Mouse (Mus musculus): ENCODE results near the gene Hoxa4. TPM values are rescaled to one million over a fixed set of nuclear protein-coding genes. Genes with fewer than 3 reads are reported as not detected.

The Hoxa4 gene
- total and polyA plus RNA-seq, 2 experiments from 2014 or later: 0.08 to 0.38 TPM

GRCm38 (mm10) chr6:52162611-52163365 is 28.8 kb downstream of the Hoxa4 start:
- H3K4me3 ChIP-seq (ENCODE audit: low read depth, low read length): peak overlapping the region; percentile 39
- H3K9me3 ChIP-seq (replicated peaks; ENCODE audit: control insufficient read depth, low read length): no peaks in the 10 kb centered on the region
- no peaks in the 10 kb centered on the region; the same call in 1 of the 2 replicates for H3K4me1 ChIP-seq (ENCODE audit: control insufficient read depth, insufficient read depth)
- no peaks in the 10 kb centered on the region for H3K36me3 ChIP-seq (replicated peaks; ENCODE audit: control insufficient read depth, insufficient read depth, low read length)
- DNase-seq (ENCODE audit: low spot score): no peak
- WGBS: 18% methylated on average over 14 of the region's 14 CpGs
- no peak for TF ChIP-seq CTCF (IDR thresholded peaks at IDR 0.05; ENCODE audit: low read depth)
- TF ChIP-seq EP300 (IDR thresholded peaks at IDR 0.05; ENCODE audit: low read depth): no peak
- H3K27ac ChIP-seq (ENCODE audit: low read depth): peak overlapping the region; percentile 62
- H3K27me3 ChIP-seq (ENCODE audit: control insufficient read depth, insufficient read depth, low read length): peaks cover 99% of the 10 kb centered on the region
- H3K4me2 ChIP-seq (ENCODE audit: low read depth, low read length): peak overlapping the region; percentile 51
- no peak overlapping the region for H3K9ac ChIP-seq (replicated peaks; ENCODE audit: low read depth, low read length)
- ATAC-seq (ENCODE audit: insufficient read depth, low read depth): no peak

- no peak for DNase-seq (ENCODE audit: low spot score)
- WGBS: 35% methylated on average over 1 of the region's 1 CpGs
- no peak overlapping the region for H3K27ac ChIP-seq (ENCODE audit: low read depth)
- TF ChIP-seq EP300 (IDR thresholded peaks at IDR 0.05; ENCODE audit: low read depth): no peak
- TF ChIP-seq CTCF (IDR thresholded peaks at IDR 0.05; ENCODE audit: low read depth): no peak
- peaks cover 99% of the 10 kb centered on the region for H3K27me3 ChIP-seq (ENCODE audit: control insufficient read depth, insufficient read depth, low read length)
- H3K4me2 ChIP-seq (ENCODE audit: low read depth, low read length): no peak overlapping the region
- no peak overlapping the region for H3K9ac ChIP-seq (replicated peaks; ENCODE audit: low read depth, low read length)
- H3K36me3 ChIP-seq (replicated peaks; ENCODE audit: control insufficient read depth, insufficient read depth, low read length): no peaks in the 10 kb centered on the region
- no peak overlapping the region for H3K4me3 ChIP-seq (ENCODE audit: low read depth, low read length)
- ATAC-seq (ENCODE audit: insufficient read depth, low read depth): no peak
- no peaks in the 10 kb centered on the region for H3K9me3 ChIP-seq (replicated peaks; ENCODE audit: control insufficient read depth, low read length)
- no peaks in the 10 kb centered on the region; the same call in 1 of the 2 replicates for H3K4me1 ChIP-seq (ENCODE audit: control insufficient read depth, insufficient read depth)
Observed at GRCm38 (mm10) chr6:52162093-52162380, 29.5 kb downstream of the Hoxa4 start.

GRCm38 (mm10) chr6:52161336-52162092 is 30.0 kb downstream of the Hoxa4 start:
- no peak overlapping the region for H3K4me3 ChIP-seq (ENCODE audit: low read depth, low read length)
- WGBS: 30% methylated on average over 8 of the region's 8 CpGs
- DNase-seq (ENCODE audit: low spot score): no peak
- peaks cover 99% of the 10 kb centered on the region for H3K27me3 ChIP-seq (ENCODE audit: control insufficient read depth, insufficient read depth, low read length)
- TF ChIP-seq CTCF (IDR thresholded peaks at IDR 0.05; ENCODE audit: low read depth): no peak
- no peak for TF ChIP-seq EP300 (IDR thresholded peaks at IDR 0.05; ENCODE audit: low read depth)
- H3K27ac ChIP-seq (ENCODE audit: low read depth): no peak overlapping the region
- H3K4me1 ChIP-seq (ENCODE audit: control insufficient read depth, insufficient read depth): no peaks in the 10 kb centered on the region; the same call in 1 of the 2 replicates
- H3K36me3 ChIP-seq (replicated peaks; ENCODE audit: control insufficient read depth, insufficient read depth, low read length): no peaks in the 10 kb centered on the region
- H3K9ac ChIP-seq (replicated peaks; ENCODE audit: low read depth, low read length): no peak overlapping the region
- no peaks in the 10 kb centered on the region for H3K9me3 ChIP-seq (replicated peaks; ENCODE audit: control insufficient read depth, low read length)
- no peak overlapping the region; the same call in 1 of the 2 replicates for H3K4me2 ChIP-seq (ENCODE audit: low read depth, low read length)
- no peak for ATAC-seq (ENCODE audit: insufficient read depth, low read depth)

- peaks cover 99% of the 10 kb centered on the region for H3K27me3 ChIP-seq (ENCODE audit: control insufficient read depth, insufficient read depth, low read length)
- DNase-seq (ENCODE audit: low spot score) (no peak), ATAC-seq (ENCODE audit: insufficient read depth, low read depth) (no peak)
- no peak overlapping the region for H3K9ac ChIP-seq (replicated peaks; ENCODE audit: low read depth, low read length)
- peak overlapping the region; percentile 14; the same call in 1 of the 2 replicates for H3K4me3 ChIP-seq (ENCODE audit: low read depth, low read length)
- no peaks in the 10 kb centered on the region; the same call in 1 of the 2 replicates for H3K4me1 ChIP-seq (ENCODE audit: control insufficient read depth, insufficient read depth)
- H3K36me3 ChIP-seq (replicated peaks; ENCODE audit: control insufficient read depth, insufficient read depth, low read length): no peaks in the 10 kb centered on the region
- 12% methylated on average over 30 of the region's 30 CpGs for WGBS
- H3K27ac ChIP-seq (ENCODE audit: low read depth): 0 out of 2 replicates have a peak overlapping the region, but pooled peaks have one; percentile 32
- TF ChIP-seq EP300 (IDR thresholded peaks at IDR 0.05; ENCODE audit: low read depth) (no peak), CTCF (IDR thresholded peaks at IDR 0.05; ENCODE audit: low read depth) (no peak)
- no peaks in the 10 kb centered on the region for H3K9me3 ChIP-seq (replicated peaks; ENCODE audit: control insufficient read depth, low read length)
- H3K4me2 ChIP-seq (ENCODE audit: low read depth, low read length): peak overlapping the region; percentile 91
Observed at GRCm38 (mm10) chr6:52160511-52161335, 30.8 kb downstream of the Hoxa4 start.

- H3K27me3 ChIP-seq (ENCODE audit: control insufficient read depth, insufficient read depth, low read length): peaks cover 100% of the 10 kb centered on the region
- no peak for DNase-seq (ENCODE audit: low spot score)
Observed at GRCm38 (mm10) chr6:52159979-52160378, 31.6 kb downstream of the Hoxa4 start.

More at GRCm38 (mm10) chr6:52159979-52160378, 31.6 kb downstream of the Hoxa4 start:
- H3K27ac ChIP-seq (ENCODE audit: low read depth): no peak overlapping the region
- TF ChIP-seq EP300 (IDR thresholded peaks at IDR 0.05; ENCODE audit: low read depth) (no peak), CTCF (IDR thresholded peaks at IDR 0.05; ENCODE audit: low read depth) (no peak)
- H3K4me2 ChIP-seq (ENCODE audit: low read depth, low read length): peak overlapping the region; percentile 91
- H3K36me3 ChIP-seq (replicated peaks; ENCODE audit: control insufficient read depth, insufficient read depth, low read length): no peaks in the 10 kb centered on the region
- H3K4me3 ChIP-seq (ENCODE audit: low read depth, low read length): peak overlapping the region; percentile 14; the same call in 1 of the 2 replicates
- no peaks in the 10 kb centered on the region; the same call in 1 of the 2 replicates for H3K4me1 ChIP-seq (ENCODE audit: control insufficient read depth, insufficient read depth)
- no peak overlapping the region for H3K9ac ChIP-seq (replicated peaks; ENCODE audit: low read depth, low read length)
- no peak for ATAC-seq (ENCODE audit: insufficient read depth, low read depth)
- H3K9me3 ChIP-seq (replicated peaks; ENCODE audit: control insufficient read depth, low read length): no peaks in the 10 kb centered on the region
- WGBS: 15% methylated on average over 9 of the region's 9 CpGs
